Mouse (Mus musculus) heart, adult 2 months (tissue): Measurements from ENCODE around the gene Bnc2.

Source experiments
- CTCF ChIP-seq: fragments of 200-600 bp; IDR thresholded peaks from 2 replicates; pipeline ENCODE4 v1.8.1; 2022; ENCODE audit warnings: antibody characterized with exemption, mild to moderate bottlenecking, moderate library complexity
- EP300 ChIP-seq: fragments of 200-500 bp; IDR thresholded peaks from 2 replicates; pipeline ENCODE4 v1.6.1; 2011; ENCODE audit warnings: low read depth, low read length, control low read depth; ENCODE audit not compliant: insufficient read depth
- POLR2A ChIP-seq: fragments of 200-500 bp; IDR thresholded peaks from 2 replicates; pipeline ENCODE4 v1.6.1; 2011; ENCODE audit warnings: mild to moderate bottlenecking, low read depth, low read length, control low read depth; ENCODE audit not compliant: insufficient read depth

DNA sequence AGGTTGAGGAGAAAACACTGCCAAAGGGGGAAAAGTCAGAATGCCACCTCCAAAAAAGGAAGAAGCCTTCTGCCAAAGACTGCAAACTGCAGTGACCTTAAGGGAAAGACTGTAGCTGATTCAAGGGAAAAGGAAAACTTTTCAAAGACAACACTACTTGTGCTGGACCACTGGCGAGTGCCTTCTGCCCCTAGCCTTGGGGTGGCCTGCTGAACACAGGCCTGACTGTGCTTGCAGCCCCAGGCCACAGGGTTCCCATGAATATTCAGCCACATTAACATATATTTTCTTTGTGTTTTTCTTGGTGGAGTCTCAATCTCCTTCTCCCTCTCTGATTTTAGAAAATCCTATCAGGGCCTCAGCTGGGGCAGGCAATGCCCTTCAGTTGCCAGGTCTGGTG is 317.7 kb downstream of the Bnc2 start:
- TF ChIP-seq CTCF = no peak
- TF ChIP-seq POLR2A = no peak
- no peak for TF ChIP-seq EP300
